Mouse (Mus musculus) heart, adult 2 months (tissue): Measurements from ENCODE around the gene Sez6.

Source experiments
- CTCF ChIP-seq: fragments of 200-600 bp; IDR thresholded peaks from 2 replicates; pipeline ENCODE4 v1.8.1; 2022; ENCODE audit warnings: antibody characterized with exemption, mild to moderate bottlenecking, moderate library complexity
- POLR2A ChIP-seq: fragments of 200-500 bp; IDR thresholded peaks from 2 replicates; pipeline ENCODE4 v1.6.1; 2011; ENCODE audit warnings: mild to moderate bottlenecking, low read depth, low read length, control low read depth; ENCODE audit not compliant: insufficient read depth

GRCm38 (mm10) chr11:77908468-77908867 is 22.1 kb upstream of the Sez6 start:
- no peak for TF ChIP-seq POLR2A
- TF ChIP-seq CTCF: no peak
